Mouse (Mus musculus) liver, adult 2 months (tissue): ENCODE data around the gene Castor2.

Source experiments
- CTCF ChIP-seq: fragments of 200-500 bp; IDR thresholded peaks from 2 replicates; pipeline ENCODE4 v1.5.1; 2011; ENCODE audit warnings: low read depth, low read length, control low read depth
- POLR2A ChIP-seq: fragments of 200-500 bp; IDR thresholded peaks from 2 replicates; pipeline ENCODE4 v1.6.1; 2011; ENCODE audit warnings: low read length, control low read depth; ENCODE audit not compliant: insufficient read depth; ENCODE audit errors: extremely low read depth

- TF ChIP-seq CTCF (no peak), POLR2A (no peak)
Measured at GRCm38 (mm10) chr5:134178536-134178935, 79.0 kb downstream of the Castor2 start.
